Mouse (Mus musculus) brain, embryonic 14.5 days (tissue): ENCODE data around the gene Rbp7.

Source experiments
- CTCF ChIP-seq: fragments of 200-500 bp; IDR thresholded peaks from 2 replicates; pipeline ENCODE4 v1.5.1; 2012; ENCODE audit warnings: inconsistent platforms, mild to moderate bottlenecking, moderate library complexity, borderline replicate concordance; ENCODE audit not compliant: insufficient read depth, insufficient read length; ENCODE audit errors: extremely low read depth
- POLR2A ChIP-seq: fragments of 200-500 bp; IDR thresholded peaks from 2 replicates; pipeline ENCODE4 v1.6.1; 2012; ENCODE audit warnings: mild to moderate bottlenecking, inconsistent platforms, borderline replicate concordance; ENCODE audit not compliant: poor library complexity, insufficient read depth, insufficient read length, severe bottlenecking; ENCODE audit errors: extremely low read depth

DNA sequence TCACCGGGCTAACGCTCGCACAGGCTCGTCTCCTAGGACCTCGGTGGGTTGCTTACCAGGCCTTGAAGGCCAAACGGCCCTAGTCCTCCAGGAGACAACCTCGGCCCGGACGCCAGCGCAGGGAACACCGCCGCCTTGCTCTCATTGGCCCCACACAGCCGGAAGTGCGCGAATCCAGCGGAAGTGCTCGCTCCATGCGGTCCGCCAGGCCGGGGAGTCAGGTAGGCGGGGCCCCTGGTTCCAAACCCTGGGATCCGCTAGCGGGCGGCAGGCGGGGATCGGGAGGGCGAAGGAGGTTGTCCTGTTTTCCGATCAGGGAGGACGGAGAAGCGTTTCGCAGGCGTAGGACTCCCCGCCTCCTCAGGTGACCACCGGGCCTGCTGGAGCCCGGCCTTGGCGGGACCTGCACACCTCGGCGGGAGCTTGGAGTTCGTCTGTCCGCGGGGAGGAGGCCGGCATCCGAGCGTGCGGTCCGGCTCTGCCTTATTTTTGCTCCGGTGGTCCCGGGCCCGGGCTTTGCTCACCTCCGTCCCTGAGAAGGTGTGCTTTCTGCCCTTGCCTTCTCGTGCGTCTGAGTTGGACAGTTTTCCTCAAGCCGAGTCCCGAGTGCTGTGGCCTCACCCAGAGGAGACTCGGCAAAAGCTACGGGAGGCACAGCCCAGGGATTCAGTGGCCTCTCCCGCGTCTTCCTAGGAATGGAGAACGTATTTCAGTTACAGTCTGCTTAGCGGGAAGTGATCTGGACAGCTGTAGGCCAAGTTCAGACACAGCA, 30.5 kb upstream of the Rbp7 start, which contains the start of the genes Nmnat1 and Lzic:
- no peak for TF ChIP-seq CTCF
- TF ChIP-seq POLR2A = peak; percentile 44; the same call in 1 of the 2 replicates
